Mouse (Mus musculus) adrenal gland, postnatal 36 days (tissue): ENCODE measurements at regions not wholly inside any gene's neighbourhood (a gene's known extent, or its start where the extent isn't known, plus 50 kb on each side); places are given as distances from the start of the nearest gene placed in this dataset.

ENCODE experiments used
- DNase-seq, 2 experiments: peaks; one replicate each; pipeline ENCODE4 v3.0.0; 2021; ENCODE audit warnings: mixed read lengths in 1 of 2

GRCm38 (mm10) chrX:14273628-14274337 is 62.8 kb downstream of the H2al1n start:
- no peak for DNase-seq

- DNase-seq, result no peak
Measured at GRCm38 (mm10) chrX:14279312-14279711, 68.4 kb downstream of the H2al1n start.

GRCm38 (mm10) chrX:14279736-14280135 is 68.8 kb downstream of the H2al1n start:
- DNase-seq, result no peak

- no peak for DNase-seq
Measured at GRCm38 (mm10) chrX:14294890-14295289, 83.9 kb downstream of the H2al1n start.

GRCm38 (mm10) chrX:14302125-14302524 is 91.2 kb downstream of the H2al1n start:
- no peak for DNase-seq

- peak; percentile 1 to 26 for DNase-seq
Measured at GRCm38 (mm10) chrX:14312746-14313145, 101.8 kb downstream of the H2al1n start.

GRCm38 (mm10) chrX:14352416-14352815 is 141.5 kb downstream of the H2al1n start:
- DNase-seq, result no peak

GRCm38 (mm10) chrX:14353366-14353765 is 142.4 kb downstream of the H2al1n start:
- no peak for DNase-seq

GRCm38 (mm10) chrX:14356466-14357030 is 145.6 kb downstream of the H2al1n start:
- no peak for DNase-seq
